Mouse (Mus musculus): Measurements from ENCODE around the gene Hnrnpab. TPM values are rescaled to one million over a fixed set of nuclear protein-coding genes. Genes with fewer than 3 reads are reported as not detected.

Gene Hnrnpab
- total RNA-seq (2012; rRNA removed) (893 and 1,222 TPM in 2 replicates), total RNA-seq (2014; rRNA removed) (1,100 and 1,160 TPM in 2 replicates), polyA plus RNA-seq (2012; ENCODE audit: insufficient read length, low read depth) (2,181 and 2,430 TPM in 2 replicates)

DNA sequence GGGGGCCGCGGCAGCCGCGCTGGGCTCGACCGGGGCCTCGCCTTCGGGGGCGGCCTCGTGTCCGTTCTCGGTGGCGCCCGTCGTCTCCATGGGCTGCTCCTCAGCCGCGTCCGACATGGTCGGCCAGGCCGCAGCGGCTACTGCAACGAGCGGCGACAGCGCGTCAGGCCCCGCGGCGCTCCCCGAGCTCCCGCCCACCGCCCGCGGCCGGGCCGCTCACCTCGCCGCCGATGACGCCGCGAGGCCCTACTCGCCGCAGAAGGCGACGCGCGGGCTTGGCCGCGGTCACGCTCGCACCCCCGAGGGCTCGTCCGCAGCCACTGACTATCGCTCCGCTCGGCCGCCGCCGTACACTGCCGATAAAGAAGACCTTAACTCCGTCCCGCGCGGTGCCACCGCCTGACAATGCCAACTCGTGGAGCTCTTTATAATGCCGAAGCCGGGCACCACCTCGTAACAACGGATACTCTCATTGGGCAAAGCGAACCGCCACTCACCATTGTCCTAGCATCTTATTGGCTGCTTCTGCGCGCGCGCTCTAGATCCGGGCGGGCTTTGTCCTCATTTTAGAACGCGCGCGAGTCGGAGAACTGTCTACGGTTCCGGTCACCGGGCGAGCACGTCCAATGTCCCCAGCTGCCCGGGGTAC is at the start of gene Hnrnpab:
Hnrnpab (minus strand) TSS at position 401 of the 649 bp plus-strand sequence.
- H3K79me2 ChIP-seq (replicated peaks; ENCODE audit: control insufficient read depth, extremely low read depth, insufficient read depth, poor library complexity, severe bottlenecking) = peaks cover 50% of the 10 kb centered on the region
- in situ Hi-C loops (cut with MboI; ENCODE audit: low pct_ligation_motif_present, low pct_unique_long_range_greater_than_20kb, low sequenced_read_pairs) = no loop called here
- H3K4me1 ChIP-seq (ENCODE audit: control insufficient read depth in 1 of 2, insufficient read depth in 2 of 2) = peaks cover 5 to 49% of the 10 kb centered on the region in 2 experiments

DNA sequence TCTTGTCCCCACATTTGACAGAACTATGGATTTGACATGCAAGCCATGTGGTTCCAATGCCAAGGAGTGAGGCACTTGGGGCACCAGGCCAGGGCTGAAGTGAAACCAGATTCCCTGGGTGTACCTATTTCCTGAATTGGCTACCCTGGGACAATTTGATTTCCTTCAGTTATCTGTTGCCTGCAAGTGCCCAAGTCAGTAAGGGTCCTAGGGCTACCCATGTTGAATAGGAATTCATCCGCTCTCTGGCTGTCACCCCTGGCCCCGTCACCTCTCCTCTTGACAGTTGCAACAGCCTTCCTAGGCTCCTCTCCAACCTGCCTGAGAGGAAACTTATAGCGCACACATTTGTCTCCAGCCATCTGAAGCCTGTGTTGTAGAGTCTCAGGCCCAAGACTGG is 48.2 kb upstream of the Hnrnpab start:
- Histone ChIP-seq H3K79me2 (replicated peaks; ENCODE audit: control insufficient read depth, extremely low read depth, insufficient read depth, poor library complexity, severe bottlenecking) (no peaks in the 10 kb centered on the region), H3K9ac (ENCODE audit: insufficient read depth, low read depth) (no peak overlapping the region), H3K27me3 (replicated peaks) (no peaks in the 10 kb centered on the region), H3K27ac (ENCODE audit: insufficient read depth, low read depth) (no peak overlapping the region), H3K4me1 (ENCODE audit: control insufficient read depth in 1 of 2, insufficient read depth in 2 of 2) (peaks cover 0 to 17% of the 10 kb centered on the region in 2 experiments; a peak in 2 of 4 replicates), H3K4me3 (replicated peaks in 1 of 3; ENCODE audit: low read depth in 2 of 3, low read length in 2 of 3, poor library complexity in 1 of 3) (no peak overlapping the region), H3K36me3 (replicated peaks in 1 of 2; ENCODE audit: control insufficient read depth in 1 of 2, insufficient read depth in 1 of 2, low read length in 1 of 2) (peaks cover 5 to 21% of the 10 kb centered on the region in 2 experiments), H3K9me3 (replicated peaks; ENCODE audit: low read length) (peaks cover 8% of the 10 kb centered on the region), H3K4me2 (ENCODE audit: insufficient read depth, low read depth, poor library complexity, severe bottlenecking) (no peak overlapping the region)
- no peak for DNase-seq (ENCODE audit: extremely low read depth)
- dilution Hi-C loops (cut with MboI; ENCODE audit: extremely low pct_ligation_motif_present, extremely low pct_unique_long_range_greater_than_20kb, low sequenced_read_pairs) (no loop called here), in situ Hi-C loops (cut with MboI; ENCODE audit: low pct_ligation_motif_present, low pct_unique_long_range_greater_than_20kb, low sequenced_read_pairs) (no loop called here)
- no peak for TF ChIP-seq SMC3 (IDR thresholded peaks at IDR 0.05; ENCODE audit: low read depth, low read length)
- no peak for TF ChIP-seq MAFK (IDR thresholded peaks at IDR 0.05; ENCODE audit: insufficient replicate concordance, low read length)
- TF ChIP-seq KAT2A (IDR thresholded peaks at IDR 0.05; ENCODE audit: insufficient replicate concordance, low read length) = no peak
- no peak for TF ChIP-seq GABPA (IDR thresholded peaks at IDR 0.05; ENCODE audit: insufficient replicate concordance, low read depth, low read length)
- no peak for TF ChIP-seq ZMIZ1 (IDR thresholded peaks at IDR 0.05; ENCODE audit: low read depth, low read length)

More for the DNA sequence above, at the start of gene Hnrnpab:
- peak; percentile 99 for DNase-seq (ENCODE audit: extremely low read depth)
- H3K27ac ChIP-seq (ENCODE audit: insufficient read depth, low read depth) = peak within 1 kb of the TSS; percentile 79
- dilution Hi-C loops (cut with MboI; ENCODE audit: extremely low pct_ligation_motif_present, extremely low pct_unique_long_range_greater_than_20kb, low sequenced_read_pairs) = no loop called here
- peak within 1 kb of the TSS; percentile 95 for H3K4me2 ChIP-seq (ENCODE audit: insufficient read depth, low read depth, poor library complexity, severe bottlenecking)
- TF ChIP-seq ZMIZ1 (IDR thresholded peaks at IDR 0.05; ENCODE audit: low read depth, low read length) = peak; percentile 100
- TF ChIP-seq RCOR1 (conservative IDR thresholded peaks at IDR 0.05; ENCODE audit: low read depth, low read length) = no peak
- TF ChIP-seq CHD2 (IDR thresholded peaks at IDR 0.05; ENCODE audit: low read length) = peak; percentile 97
- TF ChIP-seq USF1 (IDR thresholded peaks at IDR 0.05; ENCODE audit: low read depth, low read length) = no peak
- no peak; the same call in 1 of the 2 replicates for TF ChIP-seq BHLHE40 (IDR thresholded peaks at IDR 0.05; ENCODE audit: low read depth, low read length)
- peak; percentile 95 for TF ChIP-seq MXI1 (IDR thresholded peaks at IDR 0.05; ENCODE audit: low read depth, low read length)
- no peak for TF ChIP-seq IRF4 (IDR thresholded peaks at IDR 0.05; ENCODE audit: low read depth, low read length)
- no peak for TF ChIP-seq SMC3 (IDR thresholded peaks at IDR 0.05; ENCODE audit: low read depth, low read length)
- no peak for TF ChIP-seq ZC3H11A (IDR thresholded peaks at IDR 0.05; ENCODE audit: low read depth, low read length)
- TF ChIP-seq SIN3A (IDR thresholded peaks at IDR 0.05; ENCODE audit: low read length) = peak; percentile 93
- peak; percentile 83 for TF ChIP-seq NRF1 (IDR thresholded peaks at IDR 0.05; ENCODE audit: low read depth, low read length)
- no peak for TF ChIP-seq RAD21 (IDR thresholded peaks at IDR 0.05; ENCODE audit: low read depth, low read length)
- TF ChIP-seq NELFE (IDR thresholded peaks at IDR 0.05; ENCODE audit: low read depth, low read length) = peak; percentile 100
- peak; percentile 87 for TF ChIP-seq MAX (IDR thresholded peaks at IDR 0.05; ENCODE audit: low read length)
- TF ChIP-seq MEF2A (IDR thresholded peaks at IDR 0.05; ENCODE audit: borderline replicate concordance, low read depth, low read length) = 0 out of 2 replicates have a peak, but pooled peaks have one; percentile 8
- no peak for TF ChIP-seq JUN (IDR thresholded peaks at IDR 0.05; ENCODE audit: insufficient read depth, low read depth, low read length)
- TF ChIP-seq MYC (IDR thresholded peaks at IDR 0.05; ENCODE audit: low read depth, low read length) = peak; percentile 98
- TF ChIP-seq PAX5 (IDR thresholded peaks at IDR 0.05; ENCODE audit: low read length) = no peak
- no peak for TF ChIP-seq ZNF384 (IDR thresholded peaks at IDR 0.05; ENCODE audit: low read depth, low read length)
- no peak for TF ChIP-seq EP300 (IDR thresholded peaks at IDR 0.05; ENCODE audit: low read length)
- no peak for TF ChIP-seq CHD1 (IDR thresholded peaks at IDR 0.05; ENCODE audit: low read depth, low read length)
- TF ChIP-seq E2F4 (IDR thresholded peaks at IDR 0.05; ENCODE audit: insufficient replicate concordance, low read depth, low read length) = peak; percentile 96; the same call in 1 of the 2 replicates
- peak; percentile 84 for TF ChIP-seq HCFC1 (IDR thresholded peaks at IDR 0.05; ENCODE audit: low read depth, low read length)
- TF ChIP-seq POLR2A (IDR thresholded peaks at IDR 0.05; ENCODE audit: low read depth, low read length) = peak; percentile 100
- TF ChIP-seq MAFK (IDR thresholded peaks at IDR 0.05; ENCODE audit: insufficient replicate concordance, low read length) = no peak
- no peak for TF ChIP-seq MAZ (IDR thresholded peaks at IDR 0.05; ENCODE audit: low read depth, low read length)
- TF ChIP-seq USF2 (conservative IDR thresholded peaks at IDR 0.05; ENCODE audit: low read depth, low read length) = no peak
- peak; percentile 98 for TF ChIP-seq TBP (conservative IDR thresholded peaks at IDR 0.05; ENCODE audit: low read depth, low read length)
- no peak for TF ChIP-seq ETS1 (conservative IDR thresholded peaks at IDR 0.05; ENCODE audit: low read depth, low read length)
- TF ChIP-seq TCF12 (IDR thresholded peaks at IDR 0.05; ENCODE audit: low read depth, low read length) = peak; percentile 97
- TF ChIP-seq CTCF (conservative IDR thresholded peaks at IDR 0.05 in 1 of 2, IDR thresholded peaks at IDR 0.05 in 1 of 2; ENCODE audit: low read depth in 2 of 2, low read length in 2 of 2) = no peak
- TF ChIP-seq JUND (conservative IDR thresholded peaks at IDR 0.05; ENCODE audit: low read depth, low read length) = no peak
- peak; percentile 98 for TF ChIP-seq POLR2AphosphoS2 (IDR thresholded peaks at IDR 0.05; ENCODE audit: low read depth, low read length)
- TF ChIP-seq GABPA (IDR thresholded peaks at IDR 0.05; ENCODE audit: insufficient replicate concordance, low read depth, low read length) = no peak
- no peak for TF ChIP-seq ZKSCAN1 (IDR thresholded peaks at IDR 0.05; ENCODE audit: borderline replicate concordance, low read depth, low read length)
- peak; percentile 91 for TF ChIP-seq KAT2A (IDR thresholded peaks at IDR 0.05; ENCODE audit: insufficient replicate concordance, low read length)
- no peak for TF ChIP-seq UBTF (IDR thresholded peaks at IDR 0.05; ENCODE audit: low read depth, low read length)
- TF ChIP-seq ELF1 (IDR thresholded peaks at IDR 0.05; ENCODE audit: low read depth, low read length) = peak; percentile 84
- peak within 1 kb of the TSS; percentile 97 for H3K9ac ChIP-seq (ENCODE audit: insufficient read depth, low read depth)
- no peaks in the 10 kb centered on the region for H3K9me3 ChIP-seq (replicated peaks; ENCODE audit: low read length)
- no peaks in the 10 kb centered on the region for H3K27me3 ChIP-seq (replicated peaks)
- H3K4me3 ChIP-seq (replicated peaks in 1 of 3; ENCODE audit: low read depth in 2 of 3, low read length in 2 of 3, poor library complexity in 1 of 3) = peak within 1 kb of the TSS; percentile 88 to 99 (median 97)
- peaks cover 37 to 43% of the 10 kb centered on the region in 2 experiments for H3K36me3 ChIP-seq (replicated peaks in 1 of 2; ENCODE audit: control insufficient read depth in 1 of 2, insufficient read depth in 1 of 2, low read length in 1 of 2)
